Mouse (Mus musculus) mouse trophoblast stem cell (cell line): ENCODE measurements around the gene Ulk2.

Experiments
- in situ Hi-C, 2 experiments: fragments of 300-500 bp; cut with MseI, MboI; formaldehyde crosslinking; loops; 2 replicates in 1 of 2; 3 replicates in 1 of 2; pipeline ENCODE4 v1.15.1; 2025

The Ulk2 gene

GRCm38 (mm10) chr11:61761584-61762407 lies 93.1 kb downstream of the Ulk2 start, which contains the start of gene Prpsap2:
Gene Prpsap2, minus strand, starts transcription at chr11:61762088.
- in situ Hi-C loops: no loop called here

- in situ Hi-C loops: no loop called here
Observed at GRCm38 (mm10) chr11:61760518-61760917, 94.4 kb downstream of the Ulk2 start.

- in situ Hi-C loops: no loop called here
Observed at GRCm38 (mm10) chr11:61757151-61757550, 97.7 kb downstream of the Ulk2 start.

GRCm38 (mm10) chr11:61751612-61752011 lies 103.3 kb downstream of the Ulk2 start:
- in situ Hi-C loops: no loop called here

GRCm38 (mm10) chr11:61747161-61747560 lies 107.7 kb downstream of the Ulk2 start:
- in situ Hi-C loops: no loop called here

GRCm38 (mm10) chr11:61745781-61746180 lies 109.1 kb downstream of the Ulk2 start:
- in situ Hi-C loops: no loop called here

GRCm38 (mm10) chr11:61744460-61744859 lies 110.4 kb downstream of the Ulk2 start:
- in situ Hi-C loops: no loop called here

- in situ Hi-C loops: no loop called here
Observed at GRCm38 (mm10) chr11:61743768-61744167, 111.1 kb downstream of the Ulk2 start.

- in situ Hi-C loops: no loop called here
Observed at GRCm38 (mm10) chr11:61740500-61740899, 114.4 kb downstream of the Ulk2 start.

- in situ Hi-C loops: no loop called here
Observed at GRCm38 (mm10) chr11:61737290-61737689, 117.6 kb downstream of the Ulk2 start.

- in situ Hi-C loops: no loop called here
Observed at GRCm38 (mm10) chr11:61732672-61733071, 122.2 kb downstream of the Ulk2 start.

- in situ Hi-C loops: no loop called here
Observed at GRCm38 (mm10) chr11:61728037-61728436, 126.8 kb downstream of the Ulk2 start.
